Mouse (Mus musculus) liver, embryonic 14.5 days (tissue): ENCODE data around the gene Ehbp1l1.

Experiments used
- CTCF ChIP-seq: IDR thresholded peaks from 2 replicates; pipeline ENCODE4 v1.5.1; 2016; ENCODE audit warnings: antibody characterized with exemption, low read depth, control low read depth
- EP300 ChIP-seq: IDR thresholded peaks from 2 replicates; pipeline ENCODE4 v1.6.1; 2016; ENCODE audit warnings: antibody characterized with exemption, low read depth

DNA sequence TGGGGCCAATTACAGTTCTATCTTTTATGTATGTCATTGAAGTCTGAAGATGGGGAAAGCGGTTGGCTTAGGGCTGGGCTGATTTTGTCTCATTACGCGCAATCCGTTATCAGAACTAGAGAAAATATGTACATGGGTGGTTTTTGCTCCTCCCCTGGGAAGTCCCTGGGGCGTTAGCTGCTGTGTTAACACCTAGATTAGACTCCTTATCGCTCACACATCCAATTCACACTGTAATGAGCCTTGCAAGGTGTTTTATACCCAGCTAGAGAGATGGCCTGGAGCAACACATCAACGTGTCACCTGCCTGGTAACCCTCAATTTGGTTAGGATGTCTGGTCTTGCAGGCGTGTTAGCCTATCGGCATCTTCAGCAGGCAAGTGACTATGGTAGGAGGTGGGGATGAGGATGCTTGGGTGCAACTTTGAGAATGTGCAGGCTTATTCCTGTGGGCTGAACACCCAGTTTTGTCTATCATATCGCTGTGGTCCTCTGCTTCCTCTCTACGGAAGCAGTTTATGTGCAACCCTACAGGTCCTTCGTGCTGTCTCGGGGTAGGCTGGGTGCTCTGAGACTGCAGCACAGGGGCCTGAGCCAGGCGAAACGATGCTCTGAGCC, 953 bp upstream of the Ehbp1l1 start:
- TF ChIP-seq EP300 (peak; percentile 85), CTCF (no peak)
